Mouse (Mus musculus) brown adipose tissue, adult 24 weeks (tissue): ENCODE data around the gene Fam178b. TPM values are rescaled to one million over a fixed set of nuclear protein-coding genes. Genes with fewer than 3 reads are reported as not detected.

Experiments
- polyA plus RNA-seq: library from polyadenylated mRNA; stranded (reverse); fragments of >200 nt; gene quantifications from 2 replicates; pipeline ENCODE4 v1.2.4, GENCODE M21; 2012; ENCODE audit not compliant: missing spikeins, insufficient read depth, insufficient read length

Gene Fam178b
- polyA plus RNA-seq, 1 experiment = not detected

Other genes with a start within 250 kb of the Fam178b start
- gene Lman2l, start 237.9 kb downstream of the Fam178b start, polyA plus RNA-seq = 25.6 and 26.7 TPM in 2 replicates
- gene Cnnm4, start 211.6 kb downstream of the Fam178b start, polyA plus RNA-seq = 1.5 TPM in 2 replicates
- 7.2 and 7.3 TPM in 2 replicates for gene Cnnm3, start 171.3 kb downstream of the Fam178b start, polyA plus RNA-seq
- 17.9 and 25.2 TPM in 2 replicates for gene Ankrd23, start 146.3 kb downstream of the Fam178b start, polyA plus RNA-seq
- gene Gm42417, start 143.8 kb downstream of the Fam178b start, polyA plus RNA-seq = 4.1 and 7.8 TPM in 2 replicates
- gene Ankrd39, start 135.7 kb downstream of the Fam178b start, polyA plus RNA-seq = 5.0 and 8.4 TPM in 2 replicates
- 4.1 and 6.7 TPM in 2 replicates for gene Sema4c, start 124.8 kb downstream of the Fam178b start, polyA plus RNA-seq
- gene Cox5b, start 8.3 kb upstream of the Fam178b start, polyA plus RNA-seq = 5,769 and 6,142 TPM in 2 replicates
- gene 4933424G06Rik, start 27.0 kb upstream of the Fam178b start, polyA plus RNA-seq = not detected in 2 replicates
- gene Actr1b, start 31.2 kb upstream of the Fam178b start, polyA plus RNA-seq = 51.9 and 52.4 TPM in 2 replicates
- not detected in 2 replicates for gene Zap70, start 78.6 kb upstream of the Fam178b start, polyA plus RNA-seq